Mouse (Mus musculus) liver, adult 2 months (tissue): ENCODE measurements around the gene Crybg3.

ENCODE experiments used
- CTCF ChIP-seq: fragments of 200-500 bp; IDR thresholded peaks from 2 replicates; pipeline ENCODE4 v1.5.1; 2011; ENCODE audit warnings: low read depth, low read length, control low read depth
- POLR2A ChIP-seq: fragments of 200-500 bp; IDR thresholded peaks from 2 replicates; pipeline ENCODE4 v1.6.1; 2011; ENCODE audit warnings: low read length, control low read depth; ENCODE audit not compliant: insufficient read depth; ENCODE audit errors: extremely low read depth

DNA sequence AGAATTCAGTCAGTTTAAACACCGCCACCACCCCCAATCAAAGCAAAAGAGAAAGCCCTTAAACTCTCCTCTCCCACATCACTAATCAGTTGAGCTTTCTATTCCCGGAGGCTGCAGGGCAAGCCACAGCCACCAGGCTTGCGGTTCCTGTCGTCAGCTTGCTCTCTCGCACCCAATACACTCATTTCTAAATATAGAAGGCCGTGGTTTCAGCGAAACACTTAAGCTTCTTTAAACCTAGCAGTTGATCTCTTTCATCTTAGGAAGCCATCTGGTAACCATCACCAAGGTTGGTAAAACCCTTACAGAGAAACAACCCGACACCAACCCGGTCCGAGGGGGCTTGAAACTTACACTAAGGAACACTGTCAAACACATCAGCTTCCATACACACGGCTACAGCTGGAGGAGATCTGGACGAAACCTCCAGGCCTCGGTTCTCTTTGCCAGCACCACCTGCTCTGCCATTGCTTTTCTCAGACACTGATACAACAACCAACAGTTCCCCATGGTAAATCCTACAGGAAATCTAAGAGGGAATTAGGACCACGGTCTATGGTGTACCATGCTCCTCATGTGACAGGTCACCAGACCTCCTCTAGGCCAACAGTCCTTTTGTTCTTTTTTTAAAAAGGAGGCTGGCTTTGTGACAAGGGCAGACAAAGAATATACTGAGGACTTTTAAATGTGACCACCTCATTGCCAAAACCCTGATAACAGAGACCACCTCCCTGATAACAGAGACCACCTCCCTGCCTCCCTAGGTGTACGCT lies 83.1 kb downstream of the Crybg3 start:
- TF ChIP-seq CTCF = no peak
- no peak for TF ChIP-seq POLR2A
